Mouse (Mus musculus) intestine, embryonic 16.5 days (tissue): Measurements from ENCODE around the gene Gm47429. TPM values are rescaled to one million over a fixed set of nuclear protein-coding genes. Genes with fewer than 3 reads are reported as not detected.
"Not testable (repeated sequence)": the region's sequence is repeated elsewhere in the genome, so short reads cannot be mapped to it uniquely, and the experiment has no call there.

Source experiments
- ATAC-seq: fragments of 200-750 bp; cut with Nextera tagmentation; 2 replicates; pipeline ENCODE4 v1.8.0; 2017; ENCODE audit warnings: moderate TSS enrichment, moderate library complexity
- H3K27ac ChIP-seq: fragments of 300-500 bp; sonication (generic); 2 replicates; pipeline ENCODE4 v1.5.1; 2014; ENCODE audit warnings: mild to moderate bottlenecking, low read length
- H3K27me3 ChIP-seq: fragments of 300-500 bp; sonication (generic); replicated peaks from 2 replicates; pipeline ENCODE4 v1.6.1; 2014; ENCODE audit warnings: low read length, control low read depth, mixed read lengths; ENCODE audit not compliant: control insufficient read depth, insufficient read depth
- H3K36me3 ChIP-seq: fragments of 300-500 bp; sonication (generic); 2 replicates; pipeline ENCODE4 v1.6.1; 2014; ENCODE audit warnings: low read length, control low read depth; ENCODE audit not compliant: control insufficient read depth, insufficient read depth
- H3K4me1 ChIP-seq: fragments of 300-500 bp; sonication (generic); 2 replicates; pipeline ENCODE4 v1.6.1; 2014; ENCODE audit warnings: low read length, control low read depth, mixed read lengths; ENCODE audit not compliant: control insufficient read depth, insufficient read depth
- H3K4me2 ChIP-seq: fragments of 300-500 bp; sonication (generic); 2 replicates; pipeline ENCODE4 v1.6.1; 2014; ENCODE audit warnings: low read depth, low read length, control low read depth
- H3K4me3 ChIP-seq: fragments of 300-500 bp; sonication (generic); 2 replicates; pipeline ENCODE4 v1.5.1; 2014; ENCODE audit warnings: mild to moderate bottlenecking, low read length
- H3K9ac ChIP-seq: fragments of 300-500 bp; sonication (generic); 2 replicates; pipeline ENCODE4 v1.6.1; 2014; ENCODE audit warnings: low read depth, low read length
- H3K9me3 ChIP-seq: fragments of 300-500 bp; sonication (generic); 2 replicates; pipeline ENCODE4 v1.6.1; 2016; ENCODE audit warnings: low read length, control low read depth; ENCODE audit not compliant: control insufficient read depth
- WGBS: fragments of 180-500 bp; shearing (Covaris S2); extraction: QIAGEN DNeasy Blood & Tissue Kit; methylation state at CpG from one replicate; pipeline ENCODE4 v1.1.7; 2014; 5-methylcytosine and 5-hydroxymethylcytosine counted together
- polyA plus RNA-seq: library from polyadenylated mRNA; unstranded; fragments of >200 nt; fragmentation: Nextera tagmentation; extraction: Ambion mirVana; gene quantifications from 2 replicates; pipeline ENCODE4 v1.2.1, GENCODE M21; 2015

Gm47429 gene
- not detected in 2 replicates for polyA plus RNA-seq

- H3K27ac ChIP-seq: no peak within 1 kb of the TSS
- H3K27me3 ChIP-seq: no peaks in the 10 kb centered on the region
- H3K4me2 ChIP-seq: no peak within 1 kb of the TSS
- no peak within 1 kb of the TSS for H3K9ac ChIP-seq
- H3K4me3 ChIP-seq: no peak within 1 kb of the TSS
- 82% methylated on average over 2 of the region's 2 CpGs for WGBS
- no peak for ATAC-seq
- H3K9me3 ChIP-seq: no peaks in the 10 kb centered on the region
- no peaks in the 10 kb centered on the region for H3K4me1 ChIP-seq
- H3K36me3 ChIP-seq: no peaks in the 10 kb centered on the region
These were observed at the start of gene Gm47429 for GRCm38 (mm10) chr13:50443812-50444211. TSS of gene Gm47429 (minus strand) at chr13:50443912.

- not testable (repeated sequence) for ATAC-seq, H3K9me3 ChIP-seq, H3K27ac ChIP-seq, H3K4me2 ChIP-seq, H3K36me3 ChIP-seq, H3K4me1 ChIP-seq, H3K4me3 ChIP-seq, H3K9ac ChIP-seq, H3K27me3 ChIP-seq
These were observed 44.8 kb upstream of the Gm47429 start for GRCm38 (mm10) chr13:50488510-50488909.

- H3K4me2 ChIP-seq: no peak within 1 kb of the TSS
- no peak within 1 kb of the TSS for H3K27ac ChIP-seq
- no peaks in the 10 kb centered on the region for H3K9me3 ChIP-seq
- H3K4me1 ChIP-seq: no peaks in the 10 kb centered on the region
- no peak within 1 kb of the TSS for H3K9ac ChIP-seq
- no peaks in the 10 kb centered on the region for H3K27me3 ChIP-seq
- no peaks in the 10 kb centered on the region for H3K36me3 ChIP-seq
- WGBS: 75% methylated on average over 4 of the region's 4 CpGs
- no peak for ATAC-seq
- H3K4me3 ChIP-seq: no peak within 1 kb of the TSS
These were observed 23.3 kb upstream of the Gm47429 start, which contains the start of gene Nutm2 for GRCm38 (mm10) chr13:50467007-50467406. TSS of gene Nutm2 (plus strand) at chr13:50467307.

- no peak overlapping the region for H3K9ac ChIP-seq
- no peaks in the 10 kb centered on the region for H3K27me3 ChIP-seq
- H3K36me3 ChIP-seq: no peaks in the 10 kb centered on the region
- H3K4me1 ChIP-seq: no peaks in the 10 kb centered on the region
- H3K9me3 ChIP-seq: no peaks in the 10 kb centered on the region
- H3K4me2 ChIP-seq: peak overlapping the region; percentile 32; the same call in 1 of the 2 replicates
- ATAC-seq: no peak
- 31% methylated on average over 27 of the region's 27 CpGs for WGBS
- H3K27ac ChIP-seq: no peak overlapping the region
- no peak overlapping the region; the same call in 1 of the 2 replicates for H3K4me3 ChIP-seq
These were observed 21.2 kb upstream of the Gm47429 start for GRCm38 (mm10) chr13:50464621-50465562.

- not testable (repeated sequence) for H3K36me3 ChIP-seq, H3K9ac ChIP-seq, H3K27ac ChIP-seq, H3K27me3 ChIP-seq, ATAC-seq, H3K4me1 ChIP-seq, H3K4me2 ChIP-seq, H3K9me3 ChIP-seq, H3K4me3 ChIP-seq
- 62% methylated on average over 2 of the region's 2 CpGs for WGBS
These were observed 16.7 kb upstream of the Gm47429 start for GRCm38 (mm10) chr13:50460433-50460832.

GRCm38 (mm10) chr13:50453426-50453825 is 9.7 kb upstream of the Gm47429 start:
- no peaks in the 10 kb centered on the region for H3K27me3 ChIP-seq
- H3K9me3 ChIP-seq: no peaks in the 10 kb centered on the region
- no peak for ATAC-seq
- no peak overlapping the region for H3K27ac ChIP-seq
- H3K4me1 ChIP-seq: no peaks in the 10 kb centered on the region
- no peak overlapping the region for H3K9ac ChIP-seq
- H3K4me3 ChIP-seq: no peak overlapping the region
- H3K36me3 ChIP-seq: no peaks in the 10 kb centered on the region
- no peak overlapping the region for H3K4me2 ChIP-seq
- WGBS: 39% methylated on average over 4 of the region's 4 CpGs

- 69% methylated on average over 9 of the region's 9 CpGs for WGBS
- H3K9me3 ChIP-seq, H3K27ac ChIP-seq, H3K36me3 ChIP-seq, H3K27me3 ChIP-seq, H3K9ac ChIP-seq, ATAC-seq, H3K4me1 ChIP-seq, H3K4me2 ChIP-seq, H3K4me3 ChIP-seq: not testable (repeated sequence)
These were observed 8.6 kb upstream of the Gm47429 start for GRCm38 (mm10) chr13:50452266-50452665.

GRCm38 (mm10) chr13:50445261-50445660 is 1.5 kb upstream of the Gm47429 start:
- H3K9ac ChIP-seq: no peak overlapping the region
- no peak overlapping the region for H3K27ac ChIP-seq
- no peak for ATAC-seq
- H3K4me2 ChIP-seq: no peak overlapping the region
- H3K4me1 ChIP-seq: no peaks in the 10 kb centered on the region
- 62% methylated on average over 4 of the region's 4 CpGs for WGBS
- H3K36me3 ChIP-seq: no peaks in the 10 kb centered on the region
- H3K27me3 ChIP-seq: no peaks in the 10 kb centered on the region
- H3K9me3 ChIP-seq: no peaks in the 10 kb centered on the region
- no peak overlapping the region for H3K4me3 ChIP-seq

- Histone ChIP-seq H3K27me3 (no peaks in the 10 kb centered on the region), H3K4me3 (no peak overlapping the region), H3K4me2 (no peak overlapping the region), H3K36me3 (peaks cover 17% of the 10 kb centered on the region), H3K9ac (no peak overlapping the region), H3K4me1 (no peaks in the 10 kb centered on the region), H3K9me3 (no peaks in the 10 kb centered on the region), H3K27ac (no peak overlapping the region)
- ATAC-seq: peak; percentile 25; the same call in 1 of the 2 replicates
- 83% methylated on average over 4 of the region's 4 CpGs for WGBS
These were observed 17.0 kb downstream of the Gm47429 start for GRCm38 (mm10) chr13:50426686-50427085.
